17 mouse cellular contexts compared by ENCODE assay signal in the genomic region with DNA sequence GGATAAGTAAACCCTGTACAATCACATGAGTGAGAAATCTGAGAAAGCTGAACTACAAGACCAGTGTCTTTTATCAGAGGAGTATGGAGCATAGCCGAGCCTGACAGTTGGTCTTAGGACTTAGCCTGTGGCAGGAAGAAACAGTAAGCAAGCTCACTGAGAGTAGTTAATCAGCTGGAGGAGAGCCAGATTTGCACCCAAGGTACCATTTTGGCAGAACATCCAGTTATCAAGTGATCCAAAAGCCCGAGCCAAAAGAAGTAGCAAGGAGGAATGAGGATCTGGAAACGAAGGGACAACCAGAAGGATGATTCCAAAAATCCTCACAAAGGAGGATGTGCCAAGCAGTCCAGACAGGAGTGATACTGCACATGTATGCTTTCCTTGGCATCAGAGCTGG.
"Had no signal": no experiment of that assay in that cellular context is flagged by ENCODE, and none has a peak within 500 bp of the region (broad histone marks: within the 10 kb centered on the region; RNA-seq: fewer than 3 reads in every experiment).

No protein-coding gene starts in this region.

- H3K9ac ChIP-seq: kidney, embryonic 15.5 days; liver, embryonic 13.5 days; midbrain, embryonic 15.5 days; neural tube, embryonic 13.5 days; stomach, embryonic 15.5 days had no signal

- H3K36me3 ChIP-seq: kidney, embryonic 15.5 days; liver, embryonic 13.5 days; midbrain, embryonic 15.5 days; neural tube, embryonic 13.5 days; stomach, embryonic 15.5 days had no signal

- H3K4me3 ChIP-seq: kidney, embryonic 15.5 days; liver, embryonic 13.5 days; midbrain, embryonic 15.5 days; myocyte; neural tube, embryonic 13.5 days; stomach, embryonic 15.5 days had no signal

- H3K4me1 ChIP-seq: liver, embryonic 13.5 days; midbrain, embryonic 15.5 days; neural tube, embryonic 13.5 days; stomach, embryonic 15.5 days had no signal

- ATAC-seq: midbrain, embryonic 15.5 days had no signal

- DNase-seq: kidney, adult 8-10 months; kidney, postnatal 10 days; kidney, postnatal 36 days; liver, embryonic 13.5 days; lung, adult 2 months; lung, postnatal 14 days; lung, postnatal 4 days; retina, postnatal 1 day; thymus, adult 2 months; thymus, postnatal 14 days; thymus, postnatal 4 days had no signal

- H3K9me3 ChIP-seq: kidney, embryonic 15.5 days; liver, embryonic 13.5 days; midbrain, embryonic 15.5 days; neural tube, embryonic 13.5 days; stomach, embryonic 15.5 days had no signal

- H3K27ac ChIP-seq: kidney, embryonic 15.5 days; liver, embryonic 13.5 days; midbrain, embryonic 15.5 days; neural tube, embryonic 13.5 days; stomach, embryonic 15.5 days had no signal

- H3K4me2 ChIP-seq: kidney, embryonic 15.5 days; liver, embryonic 13.5 days; midbrain, embryonic 11.5 days; midbrain, embryonic 15.5 days; neural tube, embryonic 13.5 days; stomach, embryonic 15.5 days had no signal

- H3K27me3 ChIP-seq: kidney, embryonic 15.5 days; liver, embryonic 13.5 days; midbrain, embryonic 15.5 days; neural tube, embryonic 13.5 days; stomach, embryonic 15.5 days had no signal
